Mouse (Mus musculus): ENCODE data around the gene Polk.
A peak's percentile ranks its signal among the peaks of the same experiment; 100 is the strongest.

The Polk gene

GRCm38 (mm10) chr13:96458018-96458417 is 84.4 kb downstream of the Polk start:
- DNase-seq = no peak

- no peak for DNase-seq
Observed at GRCm38 (mm10) chr13:96457566-96457965, 84.8 kb downstream of the Polk start.

GRCm38 (mm10) chr13:96454288-96454687 is 88.1 kb downstream of the Polk start:
- DNase-seq = peak; percentile 34 to 45

DNA sequence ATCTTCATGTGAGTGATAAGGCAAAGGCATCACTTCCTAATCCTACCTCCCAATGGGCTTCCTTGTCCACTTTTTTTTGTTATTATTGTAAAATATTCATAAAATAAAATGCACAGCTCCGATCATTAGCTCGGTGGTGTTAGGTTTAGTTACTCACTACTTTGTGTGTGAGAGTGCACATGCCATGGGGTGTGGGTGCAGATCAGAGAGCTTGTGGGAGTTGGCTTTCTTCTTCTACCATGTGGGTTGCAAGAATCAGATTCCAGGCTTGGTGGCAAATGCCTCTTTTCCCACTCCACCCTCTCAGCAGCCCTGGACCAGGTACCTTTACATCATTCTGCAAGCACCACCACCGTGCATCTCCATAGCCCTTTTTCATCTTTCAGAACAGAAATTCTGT is 89.8 kb downstream of the Polk start:
- DNase-seq = no peak

- peak in 1 of 2 experiments; percentile 5 for DNase-seq
Observed at GRCm38 (mm10) chr13:96451386-96452140, 90.8 kb downstream of the Polk start.

DNA sequence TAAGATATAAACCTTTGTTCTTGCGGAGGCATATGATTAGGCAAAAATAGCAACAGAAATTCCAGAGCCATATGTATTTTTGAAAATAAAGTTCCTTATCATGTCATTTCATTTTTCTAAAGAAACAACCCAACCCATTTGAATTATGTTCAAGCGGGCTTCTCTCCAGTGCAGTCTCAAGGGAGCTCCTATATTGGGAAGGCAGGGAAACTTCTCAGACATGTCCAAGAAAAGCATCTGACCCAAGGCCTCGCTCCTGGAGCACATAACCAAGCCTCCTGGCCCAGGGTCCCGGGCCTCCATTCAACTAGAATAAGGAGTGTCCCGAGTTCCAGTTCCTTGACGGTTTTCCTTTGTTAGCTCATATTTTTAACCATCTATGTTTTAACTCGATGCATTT is 91.5 kb downstream of the Polk start:
- peak; percentile 63 to 64 for DNase-seq

- peak in 1 of 2 experiments; percentile 11 for DNase-seq
Observed at GRCm38 (mm10) chr13:96450205-96450856, 92.0 kb downstream of the Polk start.

DNA sequence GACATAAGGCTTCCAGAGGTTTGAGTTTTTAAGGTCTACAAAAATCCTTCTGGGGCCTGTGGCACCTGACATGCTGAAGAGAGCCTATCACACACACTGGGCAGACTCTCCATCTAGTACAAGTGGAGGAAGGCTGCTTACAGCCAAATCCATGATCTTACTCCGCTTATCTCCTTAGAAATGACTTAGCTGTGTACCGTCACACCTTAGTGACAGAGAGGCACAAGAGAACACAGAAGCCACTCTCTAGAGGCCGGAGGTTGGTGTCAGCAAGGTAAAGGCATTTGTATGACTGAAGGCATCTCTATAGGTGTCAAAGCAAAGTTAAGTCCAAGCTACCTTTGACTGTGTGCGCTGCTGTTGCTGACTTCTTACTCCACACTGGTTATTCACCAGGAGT is 101.9 kb downstream of the Polk start:
- no peak for DNase-seq

GRCm38 (mm10) chr13:96436921-96437320 is 105.5 kb downstream of the Polk start:
- DNase-seq = no peak

DNA sequence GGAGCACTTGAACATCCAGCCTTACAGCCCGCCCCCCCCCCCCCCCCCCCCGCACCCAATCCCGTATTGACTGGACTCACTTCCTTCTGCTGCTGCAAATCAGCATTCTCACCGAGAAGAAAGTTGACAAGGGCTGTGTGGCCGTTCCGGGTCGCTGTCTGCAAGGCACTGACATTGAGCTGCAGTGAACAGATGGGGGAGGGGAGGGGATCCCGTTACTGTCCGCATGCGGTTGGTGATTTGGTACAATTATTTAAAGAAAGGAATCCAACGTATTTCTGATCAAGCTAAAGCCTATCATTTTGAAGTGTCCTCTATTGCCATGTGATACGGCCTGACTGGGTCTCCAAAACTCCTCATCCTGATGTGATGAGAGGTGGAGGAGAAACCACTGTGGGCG is 106.6 kb downstream of the Polk start:
- DNase-seq = peak; percentile 59 to 74

DNA sequence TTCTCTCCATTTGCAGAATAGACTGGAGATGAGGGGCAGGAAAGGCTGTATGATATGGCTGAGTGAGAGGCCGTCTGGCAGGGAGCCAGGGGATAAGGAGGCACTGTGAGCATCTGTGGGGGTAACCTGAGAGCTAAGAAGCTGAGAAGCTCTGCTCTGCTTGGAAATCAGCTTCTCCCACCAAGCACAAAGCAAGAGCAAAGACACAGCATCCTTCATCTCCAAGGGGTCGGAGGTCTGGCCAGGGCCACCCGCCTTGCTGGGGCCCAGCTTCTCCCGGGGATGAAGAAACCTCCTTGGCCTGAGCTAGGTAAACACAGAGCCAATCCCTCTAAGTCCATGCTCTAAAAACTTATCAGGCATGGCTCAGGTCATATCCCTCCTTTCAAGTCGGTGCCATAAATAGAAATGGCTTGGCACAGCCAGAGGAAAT is 107.5 kb downstream of the Polk start:
- peak; percentile 58 to 65 for DNase-seq

GRCm38 (mm10) chr13:96433648-96434190 is 108.7 kb downstream of the Polk start:
- DNase-seq = peak in 1 of 2 experiments; percentile 25

GRCm38 (mm10) chr13:96433041-96433440 is 109.3 kb downstream of the Polk start:
- DNase-seq = no peak

DNA sequence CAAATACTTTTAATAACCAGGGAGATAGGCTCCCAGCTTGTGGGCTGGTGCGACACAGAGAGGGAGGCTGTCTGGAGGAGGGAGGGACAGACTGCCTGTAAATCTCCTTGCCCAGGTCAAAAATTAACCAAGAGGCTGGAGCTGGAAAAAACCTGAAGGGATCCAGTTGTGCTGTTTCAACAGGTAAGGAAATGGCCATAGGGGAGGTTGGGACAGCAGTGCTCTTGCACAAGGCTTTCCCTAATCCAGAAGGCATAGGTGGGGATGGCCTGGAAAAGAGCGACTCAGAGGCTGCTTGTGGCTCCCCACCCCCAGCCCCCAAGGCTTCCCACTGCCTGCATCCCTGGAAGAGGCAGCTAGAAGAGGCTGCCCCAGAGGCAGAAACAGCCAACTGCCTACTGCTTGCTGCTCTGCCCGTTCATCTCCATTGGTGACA is 110.0 kb downstream of the Polk start:
- peak; percentile 35 to 48 for DNase-seq

DNA sequence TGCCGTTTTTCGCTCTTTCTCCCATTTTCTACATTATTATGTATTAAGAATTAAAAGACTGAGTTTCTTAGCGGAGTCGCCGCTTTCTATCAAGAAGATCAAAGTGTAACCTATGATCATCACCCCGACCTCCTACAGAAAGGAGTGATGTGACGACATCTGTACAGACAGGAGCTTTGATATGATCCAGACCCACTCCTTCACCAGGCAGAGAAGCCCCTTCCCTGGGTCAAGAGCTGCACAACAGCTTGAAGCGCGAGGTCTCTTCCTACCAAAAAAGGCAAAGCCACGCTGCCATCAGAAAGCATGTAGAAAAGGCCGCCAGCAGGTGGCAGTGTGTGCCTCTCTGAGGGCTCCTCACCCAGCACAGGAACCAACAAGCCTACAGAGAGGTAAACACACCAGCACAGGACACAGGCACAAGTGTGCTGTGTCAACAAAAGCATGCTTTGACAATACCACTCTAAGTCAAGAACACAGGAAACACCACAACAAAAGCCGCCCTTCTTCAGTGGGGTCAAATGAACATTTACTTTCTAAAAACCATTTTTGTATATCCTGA is 110.7 kb downstream of the Polk start:
- peak; percentile 95 to 96 for DNase-seq

Measured in kidney, postnatal 4 days (tissue).